Mouse (Mus musculus): ENCODE data around the gene Hells.

Hells gene

DNA sequence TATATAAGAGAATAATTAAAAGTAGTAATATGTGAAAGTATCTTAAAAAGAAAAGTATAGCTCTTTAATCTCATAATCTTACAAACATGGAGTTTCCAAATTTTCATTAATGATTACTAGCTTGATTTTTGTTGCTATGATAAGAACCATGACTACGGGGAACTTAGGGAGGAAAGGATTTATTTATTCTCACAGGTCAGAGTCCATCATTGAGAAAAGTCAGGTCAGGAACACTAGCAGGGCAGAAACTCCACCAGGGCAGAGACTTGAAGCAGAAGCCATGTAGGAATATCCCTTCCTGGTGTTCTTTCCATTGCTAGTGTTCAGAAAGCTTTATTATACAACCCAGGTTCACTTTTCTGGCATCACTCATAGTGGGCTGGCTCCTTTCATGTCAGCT lies 68.0 kb downstream of the Hells start:
- in situ Hi-C loops (cut with MboI; ENCODE audit: low pct_unique_long_range_greater_than_20kb in 1 of 2, low sequenced_read_pairs in 2 of 2, unreplicated experiment in 1 of 2) = loop anchor here in 1 of 2 experiments (25.0 kb wide), 1 partner anchor 1239 kb away; no protein-coding TSS in a partner anchor

GRCm38 (mm10) chr19:39005132-39005531 lies 74.4 kb downstream of the Hells start:
- in situ Hi-C loops (cut with MboI; ENCODE audit: low pct_unique_long_range_greater_than_20kb in 1 of 2, low sequenced_read_pairs in 2 of 2, unreplicated experiment in 1 of 2) = no loop called here

DNA sequence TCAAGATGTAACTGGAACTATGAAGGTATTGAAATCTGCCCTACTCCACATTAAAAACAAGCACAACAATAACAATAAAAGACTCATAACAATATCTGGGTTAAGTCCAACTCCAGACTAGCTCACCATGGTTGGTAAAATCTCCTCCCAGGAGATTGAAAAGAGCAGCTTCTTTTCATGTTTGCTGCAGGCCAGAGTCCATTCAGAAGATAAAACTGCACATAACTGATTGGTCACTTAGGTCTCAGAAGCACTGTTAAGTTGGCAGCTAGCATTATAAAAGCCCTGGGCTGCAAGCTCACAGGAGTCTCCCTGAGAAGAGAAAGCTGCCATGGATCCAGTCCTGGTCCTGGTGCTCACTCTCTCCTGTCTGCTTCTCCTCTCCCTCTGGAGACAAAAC lies 76.0 kb downstream of the Hells start, which contains the start of gene Cyp2c55:
TSS of gene Cyp2c55 (plus strand) at position 305 of the 400 bp plus-strand sequence.
- in situ Hi-C loops (cut with MboI; ENCODE audit: low pct_unique_long_range_greater_than_20kb in 1 of 2, low sequenced_read_pairs in 2 of 2, unreplicated experiment in 1 of 2) = no loop called here
